Mouse (Mus musculus): ENCODE measurements at regions not wholly inside any gene's neighbourhood (a gene's known extent, or its start where the extent isn't known, plus 50 kb on each side); places are given as distances from the start of the nearest gene placed in this dataset. TPM values are rescaled to one million over a fixed set of nuclear protein-coding genes. Genes with fewer than 3 reads are reported as not detected.

Small RNA genes lying in the stretch of these regions (microRNA-seq; reads per million reads assigned to microRNA genes)
- not detected for gene Gm26042
